Mouse (Mus musculus): ENCODE results near the gene Hps6.

DNA sequence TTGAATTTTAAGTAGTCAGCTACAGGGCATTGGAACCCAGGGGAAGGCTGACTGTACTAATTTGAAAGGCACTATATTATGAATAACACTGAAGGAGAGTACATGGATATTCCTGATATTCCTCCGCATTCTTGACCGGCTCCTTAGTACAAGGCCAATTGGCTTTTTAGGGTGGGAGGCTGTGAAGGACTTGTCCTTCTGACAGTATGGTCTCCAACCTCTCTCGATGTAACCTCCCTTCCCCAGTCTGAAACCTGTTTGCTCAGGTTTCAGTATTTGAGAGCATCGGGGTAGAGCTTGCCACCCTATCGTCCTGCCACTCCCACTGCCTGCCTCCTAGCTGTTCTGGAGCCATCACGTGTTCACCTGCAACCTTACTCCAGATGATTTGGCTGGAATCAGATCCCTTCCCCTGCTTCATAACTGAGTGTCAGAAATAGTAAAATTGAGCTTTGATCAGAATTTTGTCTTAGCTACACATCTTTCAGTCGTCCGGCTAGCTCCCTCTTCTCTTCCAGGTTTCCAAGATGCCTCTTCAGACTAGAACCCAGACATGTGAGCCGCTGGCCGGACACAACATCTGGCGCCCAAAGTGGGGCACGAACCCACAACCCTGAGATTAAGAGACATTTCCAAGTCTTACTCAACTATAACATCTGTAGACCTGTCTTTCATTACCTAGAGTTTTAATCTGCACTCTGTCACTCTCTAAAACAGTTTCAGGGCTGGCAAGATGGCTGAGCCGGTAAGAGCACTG is 9.1 kb upstream of the Hps6 start:
- TF ChIP-seq CTCF (IDR thresholded peaks at IDR 0.05; ENCODE audit: low read depth): no peak
- no peak for TF ChIP-seq EP300 (IDR thresholded peaks at IDR 0.05; ENCODE audit: low read depth)
